19 mouse cellular contexts compared by ENCODE assay signal in the genomic region with DNA sequence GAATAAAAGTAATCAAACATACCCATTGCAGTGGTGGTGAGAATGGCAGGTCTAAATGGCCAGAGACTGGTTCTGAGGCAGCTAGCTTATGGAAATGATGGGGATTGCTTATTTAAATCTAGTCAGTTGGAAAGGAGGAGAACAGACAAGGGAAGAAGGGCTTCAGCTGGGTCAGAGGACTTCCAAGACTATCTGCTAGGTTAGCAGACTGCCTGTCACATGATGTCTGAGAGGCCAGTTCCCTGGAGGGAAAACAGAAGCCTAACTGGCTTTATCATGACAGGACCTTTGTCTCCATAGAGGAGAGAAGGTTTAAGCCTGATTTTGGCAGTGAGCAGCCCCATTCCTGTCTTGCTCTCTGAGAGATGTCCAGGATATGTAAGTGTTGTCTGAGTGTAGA.
"Had no signal": no experiment of that assay in that cellular context is flagged by ENCODE, and none has a peak within 500 bp of the region (broad histone marks: within the 10 kb centered on the region; RNA-seq: fewer than 3 reads in every experiment).

No protein-coding gene starts in this region.

- ATAC-seq: liver, embryonic 12.5 days had no signal

- H3K4me1 ChIP-seq: limb, embryonic 10.5 days; limb, embryonic 13.5 days; liver, embryonic 12.5 days; liver, embryonic 15.5 days; neural tube, embryonic 12.5 days; neural tube, embryonic 15.5 days had no signal

- H3K27me3 ChIP-seq: limb, embryonic 13.5 days; liver, embryonic 12.5 days; liver, embryonic 15.5 days; neural tube, embryonic 12.5 days; neural tube, embryonic 15.5 days had no signal

- H3K4me2 ChIP-seq: limb, embryonic 13.5 days; liver, embryonic 12.5 days; liver, embryonic 15.5 days; neural tube, embryonic 12.5 days; neural tube, embryonic 15.5 days had no signal

- H3K4me3 ChIP-seq: layer of hippocampus, adult 2 months; limb, embryonic 10.5 days; limb, embryonic 13.5 days; liver, embryonic 12.5 days; liver, embryonic 15.5 days; neural tube, embryonic 12.5 days; neural tube, embryonic 15.5 days had no signal

- DNase-seq: kidney, adult 2 months; kidney, postnatal 25 days; layer of hippocampus, adult 9-11 months; liver; lung, adult 2 months; lung, postnatal 14 days; lung, postnatal 4 days; midbrain, embryonic 14.5 days; thymus, adult 2 months; thymus, postnatal 14 days; thymus, postnatal 4 days had no signal

- H3K9me3 ChIP-seq: limb, embryonic 10.5 days; limb, embryonic 13.5 days; liver, embryonic 12.5 days; liver, embryonic 15.5 days; neural tube, embryonic 12.5 days; neural tube, embryonic 15.5 days had no signal

- H3K27ac ChIP-seq: kidney, postnatal 0 days; layer of hippocampus, adult 2 months; limb, embryonic 10.5 days; limb, embryonic 13.5 days; liver, embryonic 12.5 days; liver, embryonic 15.5 days; neural tube, embryonic 12.5 days; neural tube, embryonic 15.5 days had no signal

- H3K36me3 ChIP-seq: limb, embryonic 10.5 days; limb, embryonic 13.5 days; liver, embryonic 12.5 days; liver, embryonic 15.5 days; neural tube, embryonic 12.5 days; neural tube, embryonic 15.5 days had no signal

- H3K9ac ChIP-seq: limb, embryonic 13.5 days; liver, embryonic 12.5 days; liver, embryonic 15.5 days; neural tube, embryonic 12.5 days; neural tube, embryonic 15.5 days had no signal
